Mouse (Mus musculus) intestine, postnatal 0 days (tissue): ENCODE results near the gene Rasl12. TPM values are rescaled to one million over a fixed set of nuclear protein-coding genes. Genes with fewer than 3 reads are reported as not detected.

ENCODE experiments used
- ATAC-seq: fragments of 200-750 bp; cut with Nextera tagmentation; 2 replicates; pipeline ENCODE4 v1.8.0; 2017; ENCODE audit warnings: mild to moderate bottlenecking, moderate TSS enrichment, moderate library complexity
- H3K27ac ChIP-seq: fragments of 300-500 bp; sonication (generic); 2 replicates; pipeline ENCODE4 v1.5.1; 2014; ENCODE audit warnings: mild to moderate bottlenecking, low read depth, low read length, moderate library complexity
- H3K27me3 ChIP-seq: fragments of 300-500 bp; sonication (generic); replicated peaks from 2 replicates; pipeline ENCODE4 v1.6.1; 2014; ENCODE audit warnings: low read length, mixed read lengths; ENCODE audit not compliant: control insufficient read depth, insufficient read depth
- H3K36me3 ChIP-seq: fragments of 300-500 bp; sonication (generic); 2 replicates; pipeline ENCODE4 v1.6.1; 2014; ENCODE audit warnings: mild to moderate bottlenecking, moderate library complexity; ENCODE audit not compliant: control insufficient read depth, insufficient read depth
- H3K4me1 ChIP-seq: fragments of 300-500 bp; sonication (generic); replicated peaks from 2 replicates; pipeline ENCODE4 v1.6.1; 2014; ENCODE audit warnings: antibody characterized with exemption, low read length, mixed read lengths; ENCODE audit not compliant: control insufficient read depth, insufficient read depth
- H3K4me2 ChIP-seq: fragments of 300-500 bp; sonication (generic); replicated peaks from 2 replicates; pipeline ENCODE4 v1.6.1; 2014; ENCODE audit warnings: low read depth, mild to moderate bottlenecking, moderate library complexity
- H3K4me3 ChIP-seq: fragments of 300-500 bp; sonication (generic); 2 replicates; pipeline ENCODE4 v1.5.1; 2014; ENCODE audit warnings: low read depth, low read length
- H3K9ac ChIP-seq: fragments of 300-500 bp; sonication (generic); 2 replicates; pipeline ENCODE4 v1.6.1; 2014; ENCODE audit warnings: mild to moderate bottlenecking, low read depth, low read length
- H3K9me3 ChIP-seq: fragments of 300-500 bp; sonication (generic); 2 replicates; pipeline ENCODE4 v1.6.1; 2016; ENCODE audit warnings: mixed run types; ENCODE audit not compliant: control insufficient read depth
- CTCF ChIP-seq: sonication (generic); IDR thresholded peaks from 2 replicates; pipeline ENCODE4 v1.5.1; 2016; ENCODE audit warnings: low read depth, mild to moderate bottlenecking, control low read depth, antibody characterized with exemption, moderate library complexity
- WGBS: fragments of 180-500 bp; shearing (Covaris S2); extraction: QIAGEN DNeasy Blood & Tissue Kit; methylation state at CpG from one replicate; pipeline ENCODE4 v1.1.7; 2014; 5-methylcytosine and 5-hydroxymethylcytosine counted together
- polyA plus RNA-seq: library from polyadenylated mRNA; unstranded; fragments of >200 nt; fragmentation: Nextera tagmentation; extraction: Ambion mirVana; gene quantifications from 2 replicates; pipeline ENCODE4 v1.2.1, GENCODE M21; 2015

Rasl12 gene
- polyA plus RNA-seq, 1 experiment from 2014 or later: 5.4 TPM

DNA sequence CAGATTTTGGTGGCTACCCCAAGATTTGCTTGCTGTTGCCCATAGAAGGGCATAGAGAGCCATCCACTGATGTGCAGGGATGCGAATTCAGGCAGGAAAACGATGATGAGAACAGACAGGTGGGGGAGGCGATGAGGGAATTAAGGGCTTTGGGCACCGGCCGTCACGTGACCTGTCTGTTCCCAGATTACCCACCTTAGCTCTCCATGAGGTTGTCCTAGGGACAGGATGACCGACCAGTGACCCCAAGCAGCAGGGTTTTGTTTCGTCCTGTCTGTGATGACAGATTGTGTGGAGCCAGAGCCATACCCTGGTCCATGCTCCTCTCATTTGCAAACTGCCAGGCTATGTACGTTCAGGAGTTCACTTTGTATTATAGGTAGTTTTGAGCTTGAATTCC, 34.6 kb upstream of the Rasl12 start:
- WGBS: 66% methylated on average over 9 of the region's 9 CpGs
- peaks cover 21% of the 10 kb centered on the region for H3K36me3 ChIP-seq
- no peak for ATAC-seq
- no peak overlapping the region for H3K4me3 ChIP-seq
- no peak for TF ChIP-seq CTCF
- H3K27ac ChIP-seq: no peak overlapping the region
- H3K4me2 ChIP-seq: no peak overlapping the region
- no peaks in the 10 kb centered on the region for H3K27me3 ChIP-seq
- H3K4me1 ChIP-seq: no peaks in the 10 kb centered on the region
- H3K9me3 ChIP-seq: no peaks in the 10 kb centered on the region
- no peak overlapping the region for H3K9ac ChIP-seq

- Histone ChIP-seq H3K4me3 (no peak overlapping the region), H3K4me1 (no peaks in the 10 kb centered on the region), H3K9ac (no peak overlapping the region), H3K4me2 (no peak overlapping the region), H3K27me3 (no peaks in the 10 kb centered on the region), H3K9me3 (no peaks in the 10 kb centered on the region), H3K27ac (no peak overlapping the region), H3K36me3 (peaks cover 6% of the 10 kb centered on the region)
- no peak for ATAC-seq
- WGBS: 82% methylated on average over 7 of the region's 7 CpGs
- no peak for TF ChIP-seq CTCF
These were observed 32.6 kb upstream of the Rasl12 start for GRCm38 (mm10) chr9:65365721-65366120.

DNA sequence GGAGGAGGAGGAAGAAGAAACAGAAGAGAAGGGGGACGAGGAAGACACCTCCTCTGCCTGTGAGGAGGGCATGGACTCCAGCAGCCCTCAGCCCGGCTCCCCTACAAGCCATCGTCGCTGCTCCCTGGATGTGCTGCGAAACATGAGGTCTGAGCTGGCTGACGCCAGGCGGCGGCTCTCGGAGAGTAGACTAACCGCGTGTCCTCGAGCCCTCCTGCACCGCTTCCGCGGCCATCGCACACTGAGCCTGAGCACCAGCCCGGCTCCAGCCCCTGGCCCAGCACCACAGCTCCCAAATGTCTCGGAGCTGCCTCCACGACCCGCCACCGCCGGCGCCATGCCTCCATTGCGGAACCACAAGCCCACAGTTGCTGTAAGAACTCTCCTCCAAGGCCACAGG, 26.6 kb upstream of the Rasl12 start:
- no peak for TF ChIP-seq CTCF
- Histone ChIP-seq H3K27me3 (no peaks in the 10 kb centered on the region), H3K4me3 (no peak overlapping the region), H3K4me2 (no peak overlapping the region), H3K27ac (no peak overlapping the region), H3K9ac (no peak overlapping the region), H3K36me3 (no peaks in the 10 kb centered on the region), H3K4me1 (no peaks in the 10 kb centered on the region), H3K9me3 (no peaks in the 10 kb centered on the region)
- no peak; the same call in 1 of the 2 replicates for ATAC-seq
- 81% methylated on average over 24 of the region's 24 CpGs for WGBS

DNA sequence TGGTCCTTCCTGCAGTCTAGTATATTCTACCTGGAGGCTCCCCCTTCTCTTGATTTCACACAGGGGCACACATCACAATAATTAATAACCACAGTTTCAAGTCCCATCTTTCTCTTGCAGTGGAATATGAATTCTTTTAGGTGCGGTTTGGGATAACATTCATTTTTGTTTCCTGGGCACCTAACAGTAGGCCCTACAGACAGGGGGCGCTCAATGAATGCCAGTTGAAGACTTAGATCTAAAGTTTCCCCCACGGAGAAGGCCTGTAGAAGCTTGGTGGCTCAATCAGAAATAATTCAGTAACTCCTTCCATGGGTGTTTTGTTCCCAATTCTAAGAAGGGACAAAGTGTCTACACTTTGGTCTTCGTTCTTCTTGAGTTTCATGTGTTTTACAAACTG, 25.9 kb upstream of the Rasl12 start:
- no peaks in the 10 kb centered on the region for H3K4me1 ChIP-seq
- no peak overlapping the region for H3K4me2 ChIP-seq
- peak; percentile 76 for TF ChIP-seq CTCF
- H3K27me3 ChIP-seq: no peaks in the 10 kb centered on the region
- no peak for ATAC-seq
- no peak overlapping the region for H3K27ac ChIP-seq
- H3K9ac ChIP-seq: no peak overlapping the region
- WGBS: 67% methylated on average over 4 of the region's 4 CpGs
- no peaks in the 10 kb centered on the region for H3K9me3 ChIP-seq
- no peaks in the 10 kb centered on the region for H3K36me3 ChIP-seq
- H3K4me3 ChIP-seq: no peak overlapping the region

DNA sequence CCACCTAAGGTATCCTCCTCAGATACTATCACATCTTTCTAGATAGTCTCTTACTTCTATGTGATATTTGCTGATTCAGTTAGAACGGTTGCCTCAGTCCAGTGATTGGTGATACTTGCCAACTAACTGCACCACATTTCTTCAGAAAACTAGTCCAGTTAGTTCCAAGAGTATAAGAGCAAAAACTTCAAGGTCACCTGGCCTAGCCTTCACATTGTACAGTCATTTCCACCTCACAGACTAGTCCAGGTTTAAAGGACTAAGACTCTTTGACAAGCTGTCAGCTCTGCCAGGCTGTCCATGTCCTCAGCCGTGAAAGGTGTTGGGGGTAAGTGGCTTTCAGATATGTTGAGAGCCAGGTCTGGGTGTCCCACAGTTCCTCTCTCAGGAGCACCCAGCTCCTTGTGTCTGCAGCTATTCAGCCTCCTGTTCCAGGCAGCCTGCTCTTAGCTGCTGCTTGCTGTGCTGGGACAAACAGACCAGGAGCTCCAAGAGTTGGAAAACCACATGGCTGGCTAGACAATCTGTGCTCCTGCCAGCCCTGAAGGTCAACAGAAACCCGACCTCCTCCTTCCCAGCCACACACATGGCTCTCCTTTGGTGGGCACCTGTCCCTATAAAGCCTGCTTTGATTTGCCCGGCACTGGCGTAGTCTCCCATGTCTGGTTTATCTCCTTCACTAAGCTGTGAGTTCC, 23.7 kb upstream of the Rasl12 start:
- H3K27me3 ChIP-seq: no peaks in the 10 kb centered on the region
- no peaks in the 10 kb centered on the region for H3K36me3 ChIP-seq
- no peaks in the 10 kb centered on the region for H3K9me3 ChIP-seq
- no peak overlapping the region for H3K27ac ChIP-seq
- no peaks in the 10 kb centered on the region for H3K4me1 ChIP-seq
- no peak for TF ChIP-seq CTCF
- WGBS: 91% methylated on average over 5 of the region's 5 CpGs
- no peak overlapping the region for H3K4me2 ChIP-seq
- H3K4me3 ChIP-seq: no peak overlapping the region
- no peak overlapping the region for H3K9ac ChIP-seq
- no peak for ATAC-seq

- H3K4me3 ChIP-seq: no peak overlapping the region
- H3K27ac ChIP-seq: no peak overlapping the region
- ATAC-seq: no peak
- no peak overlapping the region for H3K4me2 ChIP-seq
- no peak overlapping the region for H3K9ac ChIP-seq
- H3K27me3 ChIP-seq: no peaks in the 10 kb centered on the region
- WGBS: 81% methylated on average over 9 of the region's 9 CpGs
- no peaks in the 10 kb centered on the region for H3K36me3 ChIP-seq
- no peaks in the 10 kb centered on the region for H3K9me3 ChIP-seq
- TF ChIP-seq CTCF: 0 out of 2 replicates have a peak, but pooled peaks have one; percentile 12
- H3K4me1 ChIP-seq: no peaks in the 10 kb centered on the region
These were observed 23.0 kb upstream of the Rasl12 start for GRCm38 (mm10) chr9:65375163-65375934.
